Mouse (Mus musculus) limb, embryonic 11.5 days (tissue): Measurements from ENCODE around the gene Sec63. TPM values are rescaled to one million over a fixed set of nuclear protein-coding genes. Genes with fewer than 3 reads are reported as not detected.

Experiments
- ATAC-seq: fragments of 200-750 bp; cut with Nextera tagmentation; 2 replicates; pipeline ENCODE4 v1.8.0; 2017; ENCODE audit warnings: low read depth; ENCODE audit not compliant: insufficient number of reproducible peaks, low FRiP score, low TSS enrichment
- DNase-seq: peaks from one replicate; pipeline ENCODE4 v3.0.0-alpha.2; 2015; ENCODE audit warnings: low spot score
- H3K27ac ChIP-seq: fragments of 300-500 bp; sonication (generic); replicated peaks from 2 replicates; pipeline ENCODE4 v1.5.1; 2014; ENCODE audit warnings: low read depth, mild to moderate bottlenecking, low read length
- H3K27me3 ChIP-seq: fragments of 300-500 bp; sonication (generic); 2 replicates; pipeline ENCODE4 v1.6.1; 2014; ENCODE audit warnings: mild to moderate bottlenecking, low read length, mixed read lengths; ENCODE audit not compliant: control insufficient read depth, insufficient read depth
- H3K36me3 ChIP-seq: fragments of 300-500 bp; sonication (generic); 2 replicates; pipeline ENCODE4 v1.6.1; 2014; ENCODE audit warnings: mild to moderate bottlenecking, low read length, moderate library complexity, mixed read lengths; ENCODE audit not compliant: control insufficient read depth, insufficient read depth
- H3K4me1 ChIP-seq: fragments of 300-500 bp; sonication (generic); 2 replicates; pipeline ENCODE4 v1.6.1; 2014; ENCODE audit warnings: low read length, mixed read lengths; ENCODE audit not compliant: control insufficient read depth, insufficient read depth
- H3K4me2 ChIP-seq: fragments of 300-500 bp; sonication (generic); 2 replicates; pipeline ENCODE4 v1.6.1; 2014; ENCODE audit warnings: low read depth, mild to moderate bottlenecking, moderate library complexity; ENCODE audit not compliant: severe bottlenecking
- H3K4me3 ChIP-seq: fragments of 300-500 bp; sonication (generic); 2 replicates; pipeline ENCODE4 v1.5.1; 2014; ENCODE audit warnings: low read depth, low read length
- H3K9ac ChIP-seq: fragments of 300-500 bp; sonication (generic); 2 replicates; pipeline ENCODE4 v1.6.1; 2014; ENCODE audit warnings: mild to moderate bottlenecking, low read length
- H3K9me3 ChIP-seq: fragments of 300-500 bp; sonication (generic); 2 replicates; pipeline ENCODE4 v1.6.1; 2016; ENCODE audit warnings: low read length; ENCODE audit not compliant: control insufficient read depth
- WGBS: fragments of 180-500 bp; shearing (Covaris S2); extraction: QIAGEN DNeasy Blood & Tissue Kit; methylation state at CpG from one replicate; pipeline ENCODE4 v1.1.7; 2014; 5-methylcytosine and 5-hydroxymethylcytosine counted together
- polyA plus RNA-seq: library from polyadenylated mRNA; unstranded; fragments of >200 nt; fragmentation: Nextera tagmentation; extraction: Ambion mirVana; gene quantifications from 2 replicates; pipeline ENCODE4 v1.2.1, GENCODE M21; 2014

The Sec63 gene
- polyA plus RNA-seq, 1 experiment from 2014 or later, result 29.6 TPM

GRCm38 (mm10) chr10:42751813-42752212 is 9.5 kb upstream of the Sec63 start:
- no peaks in the 10 kb centered on the region for H3K9me3 ChIP-seq
- no peak overlapping the region for H3K27ac ChIP-seq
- H3K4me3 ChIP-seq, result no peak overlapping the region
- no peaks in the 10 kb centered on the region for H3K36me3 ChIP-seq
- H3K4me1 ChIP-seq, result no peaks in the 10 kb centered on the region
- no peak overlapping the region for H3K9ac ChIP-seq
- DNase-seq, result no peak
- WGBS, result 57% methylated on average over 10 of the region's 10 CpGs
- H3K27me3 ChIP-seq, result no peaks in the 10 kb centered on the region
- H3K4me2 ChIP-seq, result no peak overlapping the region
- no peak for ATAC-seq

- Histone ChIP-seq H3K4me3 (no peak overlapping the region), H3K36me3 (no peaks in the 10 kb centered on the region), H3K9ac (no peak overlapping the region), H3K9me3 (no peaks in the 10 kb centered on the region), H3K4me1 (no peaks in the 10 kb centered on the region), H3K27ac (no peak overlapping the region), H3K27me3 (no peaks in the 10 kb centered on the region), H3K4me2 (no peak overlapping the region)
- ATAC-seq (no peak), DNase-seq (no peak)
- 77% methylated on average over 2 of the region's 2 CpGs for WGBS
Measured at GRCm38 (mm10) chr10:42754341-42754740, 7.0 kb upstream of the Sec63 start.

- Histone ChIP-seq H3K9ac (no peak overlapping the region), H3K36me3 (no peaks in the 10 kb centered on the region), H3K27ac (no peak overlapping the region), H3K4me2 (no peak overlapping the region), H3K4me1 (peaks cover 9% of the 10 kb centered on the region; the same call in 1 of the 2 replicates), H3K4me3 (no peak overlapping the region), H3K9me3 (no peaks in the 10 kb centered on the region), H3K27me3 (no peaks in the 10 kb centered on the region)
- 90% methylated on average over 4 of the region's 4 CpGs for WGBS
- DNase-seq, result no peak
- ATAC-seq, result no peak
Measured at GRCm38 (mm10) chr10:42759741-42760140, 1.6 kb upstream of the Sec63 start.

GRCm38 (mm10) chr10:42760329-42760728 is 967 bp upstream of the Sec63 start:
- no peak for ATAC-seq
- peaks cover 13% of the 10 kb centered on the region; the same call in 1 of the 2 replicates for H3K4me1 ChIP-seq
- 58% methylated on average over 8 of the region's 8 CpGs for WGBS

GRCm38 (mm10) chr10:42761901-42762669 is 789 bp downstream of the Sec63 start:
- Histone ChIP-seq H3K9ac (peak overlapping the region; percentile 97), H3K4me1 (peaks cover 13% of the 10 kb centered on the region; the same call in 1 of the 2 replicates), H3K27me3 (no peaks in the 10 kb centered on the region), H3K27ac (peak overlapping the region; percentile 86), H3K9me3 (no peaks in the 10 kb centered on the region), H3K36me3 (peaks cover 2% of the 10 kb centered on the region; the same call in 1 of the 2 replicates), H3K4me2 (peak overlapping the region; percentile 62), H3K4me3 (peak overlapping the region; percentile 97)
- 2% methylated on average over 65 of the region's 66 CpGs for WGBS
- peak; percentile 80 for ATAC-seq
- peak; percentile 69 for DNase-seq

More at GRCm38 (mm10) chr10:42760329-42760728, 967 bp upstream of the Sec63 start:
- H3K9ac ChIP-seq, result no peak overlapping the region
- H3K9me3 ChIP-seq, result no peaks in the 10 kb centered on the region
- no peaks in the 10 kb centered on the region for H3K27me3 ChIP-seq
- DNase-seq, result no peak
- H3K27ac ChIP-seq, result no peak overlapping the region
- no peak overlapping the region for H3K4me3 ChIP-seq
- no peak overlapping the region; the same call in 1 of the 2 replicates for H3K4me2 ChIP-seq
- H3K36me3 ChIP-seq, result peaks cover 2% of the 10 kb centered on the region; the same call in 1 of the 2 replicates

- whole genome bisulfite sequencing, result 0% methylated on average over 6 of the region's 6 CpGs
- H3K36me3 ChIP-seq, result peaks cover 2% of the 10 kb centered on the region; the same call in 1 of the 2 replicates
- peak overlapping the region; percentile 97 for H3K9ac ChIP-seq
- no peaks in the 10 kb centered on the region for H3K27me3 ChIP-seq
- ATAC-seq (no peak), DNase-seq (no peak)
- peak overlapping the region; percentile 62 for H3K4me2 ChIP-seq
- H3K9me3 ChIP-seq, result no peaks in the 10 kb centered on the region
- no peak overlapping the region; the same call in 1 of the 2 replicates for H3K27ac ChIP-seq
- peaks cover 13% of the 10 kb centered on the region; the same call in 1 of the 2 replicates for H3K4me1 ChIP-seq
- H3K4me3 ChIP-seq, result peak overlapping the region; percentile 97
Measured at GRCm38 (mm10) chr10:42762670-42763058, 1.4 kb downstream of the Sec63 start.

GRCm38 (mm10) chr10:42763246-42763645 is 1.9 kb downstream of the Sec63 start:
- Histone ChIP-seq H3K4me2 (peak overlapping the region; percentile 62), H3K36me3 (peaks cover 2% of the 10 kb centered on the region; the same call in 1 of the 2 replicates), H3K4me1 (peaks cover 13% of the 10 kb centered on the region; the same call in 1 of the 2 replicates), H3K9me3 (no peaks in the 10 kb centered on the region), H3K27me3 (no peaks in the 10 kb centered on the region), H3K9ac (no peak overlapping the region), H3K4me3 (peak overlapping the region; percentile 97), H3K27ac (no peak overlapping the region)
- 52% methylated on average over 4 of the region's 4 CpGs for WGBS
- ATAC-seq (no peak), DNase-seq (no peak)

GRCm38 (mm10) chr10:42765344-42765743 is 4.0 kb downstream of the Sec63 start:
- no peak for ATAC-seq
- H3K4me3 ChIP-seq, result no peak overlapping the region
- H3K4me2 ChIP-seq, result no peak overlapping the region
- no peaks in the 10 kb centered on the region for H3K27me3 ChIP-seq
- peaks cover 13% of the 10 kb centered on the region; the same call in 1 of the 2 replicates for H3K4me1 ChIP-seq
- H3K36me3 ChIP-seq, result peaks cover 2% of the 10 kb centered on the region; the same call in 1 of the 2 replicates
- H3K27ac ChIP-seq, result no peak overlapping the region
- no peaks in the 10 kb centered on the region for H3K9me3 ChIP-seq
- DNase-seq, result no peak
- H3K9ac ChIP-seq, result no peak overlapping the region
